Mouse (Mus musculus): ENCODE data around the gene Pde1b.
A peak's percentile ranks its signal among the peaks of the same experiment; 100 is the strongest.

Pde1b gene

GRCm38 (mm10) chr15:103511652-103512051 is 8.8 kb downstream of the Pde1b start:
- no peak for DNase-seq

- DNase-seq = no peak
These were observed 10.8 kb downstream of the Pde1b start for GRCm38 (mm10) chr15:103513621-103514031.

GRCm38 (mm10) chr15:103514119-103514518 is 11.3 kb downstream of the Pde1b start:
- DNase-seq = peak; percentile 99

GRCm38 (mm10) chr15:103514914-103515313 is 12.1 kb downstream of the Pde1b start:
- DNase-seq = peak; percentile 96

GRCm38 (mm10) chr15:103518600-103519385 is 16.0 kb downstream of the Pde1b start:
- DNase-seq = no peak

DNA sequence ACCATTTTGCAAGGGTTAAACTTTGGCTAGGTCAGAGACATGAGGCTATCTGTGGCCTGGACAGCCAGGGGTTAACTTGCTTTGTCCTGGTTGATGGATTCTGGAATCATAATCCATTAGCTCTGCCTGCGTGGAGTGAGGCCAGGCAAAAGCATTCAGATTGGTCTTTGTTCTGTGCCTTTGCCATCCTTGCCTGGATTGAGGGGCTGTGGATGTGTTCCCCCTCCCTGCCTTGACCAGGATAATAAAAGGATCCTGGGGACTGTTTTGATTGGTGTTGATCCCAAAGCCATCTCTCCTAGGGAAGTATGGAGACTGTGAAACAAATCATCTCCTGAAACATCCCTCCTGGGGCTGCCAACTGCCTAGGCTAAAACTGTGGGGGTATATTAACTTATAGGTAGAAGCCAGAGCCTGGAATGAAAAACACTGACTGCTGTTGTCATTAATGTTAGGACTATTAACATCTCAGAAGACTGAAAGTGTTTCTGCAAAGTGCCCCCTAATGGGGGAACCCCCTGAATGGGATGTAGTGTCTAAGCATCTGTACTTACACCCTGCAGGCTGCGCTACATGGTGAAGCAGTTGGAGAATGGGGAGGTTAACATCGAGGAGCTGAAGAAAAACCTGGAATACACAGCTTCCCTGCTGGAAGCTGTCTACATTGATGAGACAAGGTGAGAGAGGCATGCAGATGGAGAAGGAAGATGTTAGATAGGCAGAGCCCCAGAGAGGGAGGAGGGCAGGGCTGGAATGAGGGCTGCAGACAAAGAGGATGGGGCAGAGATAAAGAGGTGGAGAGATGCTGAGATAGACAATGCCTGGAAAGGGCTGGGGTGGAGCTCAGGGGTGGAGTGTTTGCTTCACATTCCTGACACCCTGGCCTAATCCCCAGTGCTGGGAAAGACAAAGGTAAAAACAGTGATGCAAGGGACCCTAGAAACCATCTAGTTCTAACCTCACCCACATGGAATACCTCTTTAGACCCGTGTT is 16.8 kb downstream of the Pde1b start:
- DNase-seq = no peak

GRCm38 (mm10) chr15:103522458-103523099 is 19.7 kb downstream of the Pde1b start:
- DNase-seq = no peak

DNA sequence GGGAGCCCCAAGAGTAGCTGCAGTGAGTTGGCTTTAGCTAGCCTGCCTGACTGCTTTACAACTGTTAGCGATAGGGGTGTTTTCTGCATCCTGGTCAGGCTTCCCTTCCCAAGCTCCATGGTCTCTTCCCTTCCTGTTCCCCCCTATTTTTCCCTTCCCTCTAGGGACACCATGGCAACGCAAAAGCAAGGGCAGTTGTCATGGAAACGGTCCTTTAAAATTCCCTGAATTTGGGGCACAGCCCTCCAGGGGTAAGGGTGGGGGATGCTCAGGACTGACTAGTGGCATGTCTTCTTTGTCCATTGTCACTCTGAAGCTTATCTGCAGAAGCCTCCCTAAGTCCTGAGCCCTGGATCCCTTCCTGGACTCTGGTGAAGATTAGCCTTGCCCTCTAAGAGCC is 20.3 kb downstream of the Pde1b start:
- no peak for DNase-seq

- DNase-seq = no peak
These were observed 27.5 kb downstream of the Pde1b start for GRCm38 (mm10) chr15:103530372-103530771.

DNA sequence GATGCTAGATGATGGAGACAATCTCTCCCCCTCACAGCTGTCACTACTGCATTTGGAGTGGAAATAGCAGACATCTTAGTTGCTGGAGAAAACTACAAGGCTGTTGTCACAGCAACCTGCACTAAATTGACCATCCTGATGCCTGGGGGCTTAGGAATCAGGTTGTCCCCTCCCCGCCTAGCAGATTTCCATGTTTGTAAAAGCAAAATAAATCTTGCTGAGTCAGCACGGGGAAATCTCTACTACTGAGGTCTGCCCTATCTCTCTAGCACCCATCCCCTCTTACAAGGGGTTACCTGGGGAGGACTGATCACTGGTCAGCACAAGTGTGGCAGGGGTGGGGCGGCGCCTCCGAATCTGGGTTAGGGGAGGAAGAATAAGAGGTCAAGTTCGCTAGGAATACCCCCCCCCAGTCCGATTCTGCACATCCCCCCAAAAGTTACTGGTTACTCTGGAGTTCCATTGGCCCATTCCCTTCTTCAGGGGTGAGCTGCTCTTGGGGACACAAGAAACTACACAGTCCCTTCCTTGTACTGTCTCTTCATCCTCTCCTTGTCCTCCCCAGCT is 31.3 kb downstream of the Pde1b start:
- peak; percentile 81 for DNase-seq

DNA sequence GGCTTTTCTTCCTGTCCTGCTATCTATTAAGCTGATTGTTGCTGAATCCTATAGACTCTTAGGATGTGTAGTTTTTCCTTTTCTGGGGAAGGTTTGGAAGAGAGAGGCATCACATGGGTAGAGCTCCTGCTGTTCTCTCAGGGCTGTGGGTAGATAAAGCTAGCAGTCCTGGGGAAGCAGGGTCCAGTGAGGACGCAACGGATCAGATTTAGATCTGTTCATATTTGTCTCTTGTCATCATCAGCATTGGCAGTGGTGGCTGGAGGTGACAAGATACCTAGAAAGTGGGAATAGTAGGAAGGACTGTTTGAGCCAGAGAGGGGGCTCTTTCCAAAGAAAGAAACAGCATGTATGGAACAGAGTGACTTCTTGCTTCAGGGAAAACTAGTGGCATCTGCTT is 32.2 kb downstream of the Pde1b start:
- DNase-seq = peak; percentile 62

- DNase-seq = peak; percentile 51
These were observed 33.0 kb downstream of the Pde1b start for GRCm38 (mm10) chr15:103535786-103536185.

- DNase-seq = peak; percentile 71
These were observed 33.6 kb downstream of the Pde1b start for GRCm38 (mm10) chr15:103536456-103536855.

GRCm38 (mm10) chr15:103537011-103537821 is 34.4 kb downstream of the Pde1b start:
- DNase-seq = peak; percentile 92

GRCm38 (mm10) chr15:103537822-103538213 is 35.0 kb downstream of the Pde1b start, which contains the start of gene Ppp1r1a:
Ppp1r1a (minus strand) TSS chr15:103538003.
- peak; percentile 91 for DNase-seq

DNA sequence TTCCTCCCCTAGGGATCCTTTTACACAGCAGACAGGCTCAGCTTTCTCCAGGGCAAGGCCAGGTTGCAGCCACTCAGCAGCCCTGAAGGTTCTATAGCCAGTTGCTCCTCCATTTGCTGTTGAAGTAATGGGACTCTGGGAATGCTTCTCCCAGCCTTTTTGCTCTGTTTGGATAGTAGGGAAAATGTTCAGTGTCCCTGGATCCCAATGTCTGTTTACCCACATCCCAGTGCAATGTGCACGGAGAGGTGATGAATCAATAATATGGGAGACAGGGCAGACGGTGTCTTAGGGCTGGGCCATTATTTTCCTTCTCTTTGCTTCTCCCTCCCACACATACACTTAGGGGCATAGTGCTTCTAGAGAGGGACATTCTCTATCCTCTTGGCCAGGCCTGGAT is 36.4 kb downstream of the Pde1b start:
- DNase-seq = peak; percentile 61

GRCm38 (mm10) chr15:103540646-103541045 is 37.8 kb downstream of the Pde1b start:
- peak; percentile 67 for DNase-seq

GRCm38 (mm10) chr15:103542526-103542925 is 39.7 kb downstream of the Pde1b start:
- DNase-seq = peak; percentile 46

DNA sequence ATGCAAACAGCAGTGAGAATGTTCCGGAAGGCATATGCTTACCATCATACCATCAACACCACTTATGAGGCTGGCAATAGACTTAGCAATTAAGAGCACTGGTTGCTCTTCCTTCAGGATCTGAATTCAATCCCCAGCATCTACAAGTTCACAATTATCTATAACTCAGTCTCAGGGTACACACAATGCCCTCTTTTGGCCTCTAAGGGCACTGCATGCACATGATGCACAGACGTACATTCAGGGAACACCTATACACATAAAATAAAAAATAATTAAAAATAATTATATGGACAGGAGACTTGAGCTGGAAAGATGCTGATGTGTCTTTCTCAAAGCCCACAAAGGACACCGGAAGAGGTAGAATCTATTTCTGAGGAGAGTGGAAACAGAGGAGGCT is 45.1 kb downstream of the Pde1b start:
- peak; percentile 53 for DNase-seq

GRCm38 (mm10) chr15:103549475-103549874 is 46.6 kb downstream of the Pde1b start:
- DNase-seq = peak; percentile 68

DNA sequence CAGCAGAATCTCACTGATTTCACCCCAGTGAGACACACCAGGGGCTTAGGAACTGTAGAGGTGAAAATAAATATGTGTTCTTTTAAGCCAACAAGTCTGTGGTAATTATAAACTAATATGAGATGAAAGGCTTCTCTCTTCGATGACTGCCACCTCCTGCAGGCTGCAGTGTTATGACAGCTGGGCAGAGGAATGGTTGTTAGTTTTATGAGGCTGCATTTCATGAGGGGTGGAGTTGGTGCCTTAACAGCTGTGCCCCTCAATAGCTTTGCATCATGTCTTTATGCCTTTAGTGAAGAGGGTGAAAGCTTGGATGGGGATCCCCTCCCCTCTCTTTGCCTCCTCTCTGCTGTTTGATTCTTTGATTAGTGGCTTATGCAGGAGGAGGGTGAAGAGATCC is 48.2 kb downstream of the Pde1b start:
- peak; percentile 37 for DNase-seq
